Comparison of ENCODE assay signal across 14 mouse cellular contexts in the genomic region with DNA sequence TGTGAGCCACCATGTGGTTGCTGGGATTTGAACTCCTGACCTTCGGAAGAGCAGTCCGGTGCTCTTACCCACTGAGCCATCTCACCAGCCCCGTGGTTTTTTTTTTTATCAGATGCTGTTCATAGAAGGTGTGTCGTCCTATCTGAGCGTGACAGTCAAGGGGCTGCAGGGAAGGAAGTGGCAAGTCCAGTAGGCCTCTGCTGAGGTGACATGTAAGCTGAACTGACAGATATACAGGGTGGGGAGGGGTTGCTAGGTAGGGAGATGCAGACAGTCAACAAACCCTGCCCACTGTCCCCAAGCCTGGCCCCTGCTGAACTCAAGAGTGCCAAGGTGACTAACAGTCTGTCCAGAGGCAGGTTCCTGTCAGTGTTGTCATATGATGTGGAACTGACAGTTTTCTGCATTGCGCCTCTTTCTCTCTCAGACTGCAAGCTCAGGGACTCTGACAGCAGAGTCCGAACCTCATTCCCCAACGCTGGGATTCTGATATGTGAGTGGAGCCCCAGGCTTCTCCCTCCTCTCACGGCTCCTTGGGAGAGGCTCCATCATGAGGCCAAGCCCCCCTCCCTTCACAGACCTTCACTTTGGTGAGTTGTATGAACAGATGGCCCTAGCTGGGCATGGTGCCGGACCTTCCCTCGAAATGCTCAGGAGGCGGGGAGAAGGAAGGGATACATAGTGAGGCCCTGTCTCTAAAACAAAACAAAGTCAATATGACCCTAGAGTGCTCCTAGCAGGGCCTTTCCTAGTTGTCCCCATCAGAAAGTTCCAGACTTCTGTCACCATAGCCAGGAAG. TPM values are rescaled to one million over a fixed set of nuclear protein-coding genes. Genes with fewer than 3 reads are reported as not detected.
DNase-seq lines count a peak whose midpoint lies in the region; ATAC-seq and TF ChIP-seq lines count a peak whose summit lies in the region.
"Had no signal": no experiment of that assay in that cellular context is flagged by ENCODE, and none has a peak within 500 bp of the region (broad histone marks: within the 10 kb centered on the region; RNA-seq: fewer than 3 reads in every experiment).

No protein-coding gene starts in this region.

- TF ChIP-seq EP300 in MEL (IDR thresholded peaks at IDR 0.05; ENCODE audit: low read depth in 1 of 2, low read length in 2 of 2) = peak in 1 of 2 experiments; percentile 36; a peak in 1 of 4 replicates

- DNase-seq in heart, postnatal 4 days = no peak
- peak; percentile 55 for DNase-seq in MEL (ENCODE audit: low read depth, low spot score)
- DNase-seq in cerebellum, adult 9-11 months = peak; percentile 83
- no peak for DNase-seq in embryo, embryonic 9.5 days (ENCODE audit: extremely low spot score)
- DNase-seq in gastrocnemius, postnatal 10 days = no peak
- no peak for DNase-seq in testis, postnatal 10 days (ENCODE audit: low spot score)
- DNase-seq: kidney, postnatal 14 days had no signal

- TF ChIP-seq RAD21 in MEL (IDR thresholded peaks at IDR 0.05; ENCODE audit: low read depth, low read length) = no peak

- TF ChIP-seq POLR2A in MEL (IDR thresholded peaks at IDR 0.05; ENCODE audit: control insufficient read depth in 1 of 2, insufficient read depth in 1 of 2, low read depth in 1 of 2, low read length in 2 of 2, poor library complexity in 1 of 2) = no peak

- 41% methylated on average over 12 of the region's 12 CpGs for WGBS in heart, embryonic 13.5 days
- 38% methylated on average over 12 of the region's 12 CpGs for WGBS in liver, embryonic 12.5 days (ENCODE audit: insufficient replicate concordance)

- peaks cover 61% of the 10 kb centered on the region for H3K4me1 ChIP-seq in heart, embryonic 13.5 days
- peaks cover 2 to 9% of the 10 kb centered on the region in 2 experiments for H3K4me1 ChIP-seq in MEL (ENCODE audit: control insufficient read depth in 1 of 2, insufficient read depth in 2 of 2, low read length in 2 of 2)
- peaks cover 71% of the 10 kb centered on the region for H3K4me1 ChIP-seq in liver, embryonic 12.5 days

- TF ChIP-seq CTCF in MEL (IDR thresholded peaks at IDR 0.05 in 2 of 3, conservative IDR thresholded peaks at IDR 0.05 in 1 of 3; ENCODE audit: control insufficient read depth in 1 of 3, insufficient read depth in 1 of 3, low read depth in 2 of 3, low read length in 3 of 3, poor library complexity in 1 of 3, severe bottlenecking in 1 of 3) = no peak

- H3K27me3 ChIP-seq in heart, embryonic 13.5 days (replicated peaks) = no peaks in the 10 kb centered on the region
- no peaks in the 10 kb centered on the region for H3K27me3 ChIP-seq in MEL (ENCODE audit: control insufficient read depth in 1 of 2, insufficient read depth in 2 of 2, low read length in 2 of 2)
- H3K27me3 ChIP-seq in liver, embryonic 12.5 days (replicated peaks) = no peaks in the 10 kb centered on the region
- H3K27me3 ChIP-seq: embryonic facial prominence, embryonic 12.5 days; lung, embryonic 15.5 days had no signal

- H3K79me2 ChIP-seq in MEL (ENCODE audit: control insufficient read depth, insufficient read depth, low read length, poor library complexity) = no peaks in the 10 kb centered on the region

- peak overlapping the region; percentile 62 for H3K27ac ChIP-seq in heart, embryonic 13.5 days (replicated peaks)
- H3K27ac ChIP-seq in MEL (ENCODE audit: control insufficient read depth, low read depth, low read length) = no peak overlapping the region
- peak overlapping the region; percentile 96 for H3K27ac ChIP-seq in liver, embryonic 12.5 days
- H3K27ac ChIP-seq: embryonic facial prominence, embryonic 12.5 days; lung, embryonic 15.5 days had no signal

- no peaks in the 10 kb centered on the region for H3K36me3 ChIP-seq in heart, embryonic 13.5 days
- H3K36me3 ChIP-seq in MEL (ENCODE audit: control insufficient read depth in 1 of 2, insufficient read depth in 2 of 2, low read length in 2 of 2) = no peaks in the 10 kb centered on the region
- H3K36me3 ChIP-seq in liver, embryonic 12.5 days = peaks cover 7% of the 10 kb centered on the region
- H3K36me3 ChIP-seq: embryonic facial prominence, embryonic 12.5 days; lung, embryonic 15.5 days had no signal

- no peaks in the 10 kb centered on the region for H3K9me3 ChIP-seq in heart, embryonic 13.5 days
- no peaks in the 10 kb centered on the region for H3K9me3 ChIP-seq in MEL (replicated peaks; ENCODE audit: insufficient read depth, low read length)
- H3K9me3 ChIP-seq in liver, embryonic 12.5 days (replicated peaks) = no peaks in the 10 kb centered on the region
- H3K9me3 ChIP-seq: embryonic facial prominence, embryonic 12.5 days; lung, embryonic 15.5 days had no signal

- peak overlapping the region; percentile 28; the same call in 1 of the 2 replicates for H3K9ac ChIP-seq in heart, embryonic 13.5 days
- no peak overlapping the region for H3K9ac ChIP-seq in MEL (ENCODE audit: control insufficient read depth, low read depth, low read length, poor library complexity, severe bottlenecking)
- H3K9ac ChIP-seq in liver, embryonic 12.5 days = peak overlapping the region; percentile 51
- H3K9ac ChIP-seq: embryonic facial prominence, embryonic 12.5 days; lung, embryonic 15.5 days had no signal

- no peak overlapping the region for H3K4me2 ChIP-seq in heart, embryonic 13.5 days
- H3K4me2 ChIP-seq in liver, embryonic 12.5 days = peak overlapping the region; percentile 48
- H3K4me2 ChIP-seq: embryonic facial prominence, embryonic 12.5 days; lung, embryonic 15.5 days had no signal

- ATAC-seq in heart, embryonic 13.5 days (ENCODE audit: extremely low read depth, insufficient number of reproducible peaks, low FRiP score, low TSS enrichment) = no peak
- ATAC-seq in liver, embryonic 12.5 days = peak; percentile 91
- ATAC-seq: CD4-positive, CD25-positive, alpha-beta regulatory T cell, adult 4 months had no signal

- no peak overlapping the region for H3K4me3 ChIP-seq in heart, embryonic 13.5 days
- no peak overlapping the region for H3K4me3 ChIP-seq in MEL (ENCODE audit: control insufficient read depth in 1 of 2, insufficient read depth in 1 of 2, low read depth in 2 of 2, low read length in 2 of 2)
- H3K4me3 ChIP-seq in liver, embryonic 12.5 days = 0 out of 2 replicates have a peak overlapping the region, but pooled peaks have one; percentile 18
- H3K4me3 ChIP-seq: embryonic facial prominence, embryonic 12.5 days; lung, embryonic 15.5 days had no signal

TF ChIP-seq in MEL, 35 proteins besides CTCF, POLR2A, EP300 and RAD21:
- TF ChIP-seq MAFK (IDR thresholded peaks at IDR 0.05; ENCODE audit: borderline replicate concordance, low read depth, low read length) = no peak
- no peak for TF ChIP-seq POLR2AphosphoS2 (IDR thresholded peaks at IDR 0.05; ENCODE audit: low read length)
- peak; percentile 58; the same call in 1 of the 2 replicates for TF ChIP-seq ZNF384 (IDR thresholded peaks at IDR 0.05; ENCODE audit: low read depth, low read length)
- no peak for TF ChIP-seq TAL1 (IDR thresholded peaks at IDR 0.05; ENCODE audit: low read length)
- 0 out of 2 replicates have a peak, but pooled peaks have one; percentile 12 for TF ChIP-seq TCF12 (IDR thresholded peaks at IDR 0.05; ENCODE audit: low read depth, low read length)
- no peak for TF ChIP-seq ETS1 (IDR thresholded peaks at IDR 0.05; ENCODE audit: low read depth, low read length)
- TF ChIP-seq NELFE (IDR thresholded peaks at IDR 0.05; ENCODE audit: low read depth, low read length) = no peak
- TF ChIP-seq E2F4 (IDR thresholded peaks at IDR 0.05; ENCODE audit: borderline replicate concordance, low read depth, low read length) = no peak
- no peak for TF ChIP-seq ZC3H11A (IDR thresholded peaks at IDR 0.05; ENCODE audit: low read depth, low read length)
- TF ChIP-seq MYB (IDR thresholded peaks at IDR 0.05; ENCODE audit: low read depth, low read length) = no peak
- no peak for TF ChIP-seq JUND (IDR thresholded peaks at IDR 0.05; ENCODE audit: low read depth, low read length)

RNA-seq across cellular contexts. Expression of a gene that starts 38.4 kb away (rescaled TPM):
- polyA plus RNA-seq in heart, embryonic 13.5 days (2015; fragmentation: Nextera tagmentation; extraction: Ambion mirVana) = not detected in 2 replicates
- total RNA-seq in heart, postnatal 4 days (2021) = not detected
- not detected in 2 replicates for total RNA-seq in MEL (2012; rRNA removed)
- under 1 TPM in 1 of 2 experiments, not detected in 1; 0.24 TPM for polyA plus RNA-seq in MEL (2012; ENCODE audit: insufficient read depth in 1 of 2, insufficient read length in 2 of 2, low read depth in 1 of 2, low replicate concordance in 2 of 2, missing spikeins in 1 of 2)
- polyA plus RNA-seq in liver, embryonic 12.5 days (2016; fragmentation: Nextera tagmentation; extraction: Ambion mirVana) = not detected in 2 replicates
- not detected for total RNA-seq in gastrocnemius, postnatal 10 days (2021)
- total RNA-seq: neutrophil, adult 5-6 weeks had no signal
- polyA plus RNA-seq: CD4-positive, CD25-positive, alpha-beta regulatory T cell, adult 4 months; embryonic facial prominence, embryonic 12.5 days; gonadal fat pad, adult 2 months; lung, embryonic 15.5 days had no signal

Comparison
In these comparisons a context has a peak if more than half of its experiments do, and no peak if none do; other contexts are left out.
1. DNase-seq: peak in MEL (single experiment) and cerebellum, adult 9-11 months (single experiment); none in heart, postnatal 4 days (single experiment), embryo, embryonic 9.5 days (single experiment), gastrocnemius, postnatal 10 days (single experiment) and testis, postnatal 10 days (single experiment).